Comparison of ENCODE assay signal across 9 mouse cellular contexts in genomic region chr17:75486205-75486604, GRCm38 (mm10).
"Had no signal": no experiment of that assay in that cellular context is flagged by ENCODE, and none has a peak within 500 bp of the region (broad histone marks: within the 10 kb centered on the region; RNA-seq: fewer than 3 reads in every experiment).

No protein-coding gene starts in this region.

- DNase-seq: kidney, adult 18-20 months; kidney, postnatal 10 days; kidney, postnatal 4 days; lung, embryonic 14.5 days; lung, postnatal 10 days; lung, postnatal 4 days; midbrain, embryonic 14.5 days; right cerebral cortex, postnatal 25 days; thymus, postnatal 4 days had no signal
